Mouse (Mus musculus): ENCODE measurements around the gene Hsd3b5. TPM values are rescaled to one million over a fixed set of nuclear protein-coding genes. Genes with fewer than 3 reads are reported as not detected.
A peak's percentile ranks its signal among the peaks of the same experiment; 100 is the strongest.
"Not testable (repeated sequence)": the region's sequence is repeated elsewhere in the genome, so short reads cannot be mapped to it uniquely, and the experiment has no call there.

Hsd3b5 gene
- polyA plus RNA-seq (2015; fragmentation: Nextera tagmentation; extraction: Ambion mirVana): 0.08 TPM in 1 of 2 replicates, not detected in the other

- no peak for ATAC-seq (ENCODE audit: low read depth)
- no peaks in the 10 kb centered on the region for H3K4me1 ChIP-seq (replicated peaks)
- no peak within 1 kb of the TSS for H3K4me2 ChIP-seq
- H3K36me3 ChIP-seq: no peaks in the 10 kb centered on the region
- no peak within 1 kb of the TSS for H3K4me3 ChIP-seq (replicated peaks)
- no peak within 1 kb of the TSS for H3K9ac ChIP-seq
- no peak for DNase-seq
- no peaks in the 10 kb centered on the region for H3K9me3 ChIP-seq (replicated peaks)
- no peak within 1 kb of the TSS for H3K27ac ChIP-seq
- no peaks in the 10 kb centered on the region for H3K27me3 ChIP-seq
These were observed at the start of gene Hsd3b5 for GRCm38 (mm10) chr3:98630152-98630551. TSS of gene Hsd3b5 (minus strand) at chr3:98630252.

GRCm38 (mm10) chr3:98635145-98635544, 5.1 kb upstream of the Hsd3b5 start:
- Histone ChIP-seq H3K4me2 (no peak overlapping the region), H3K36me3 (no peaks in the 10 kb centered on the region), H3K4me1 (replicated peaks) (no peaks in the 10 kb centered on the region), H3K9me3 (replicated peaks) (no peaks in the 10 kb centered on the region), H3K4me3 (replicated peaks) (no peak overlapping the region), H3K27ac (no peak overlapping the region), H3K27me3 (no peaks in the 10 kb centered on the region), H3K9ac (no peak overlapping the region)
- ATAC-seq (ENCODE audit: low read depth) (no peak), DNase-seq (no peak)
- 63% methylated on average over 1 of the region's 1 CpGs for WGBS (ENCODE audit: insufficient replicate concordance)

GRCm38 (mm10) chr3:98629633-98630032, 419 bp downstream of the Hsd3b5 start:
- no peak overlapping the region for H3K27ac ChIP-seq
- DNase-seq (no peak), ATAC-seq (ENCODE audit: low read depth) (no peak)
- no peaks in the 10 kb centered on the region for H3K9me3 ChIP-seq (replicated peaks)
- no peak overlapping the region for H3K4me2 ChIP-seq
- H3K36me3 ChIP-seq: no peaks in the 10 kb centered on the region
- 54% methylated on average over 3 of the region's 3 CpGs for WGBS (ENCODE audit: insufficient replicate concordance)
- H3K9ac ChIP-seq: no peak overlapping the region
- no peaks in the 10 kb centered on the region for H3K27me3 ChIP-seq
- H3K4me3 ChIP-seq (replicated peaks): no peak overlapping the region
- H3K4me1 ChIP-seq (replicated peaks): no peaks in the 10 kb centered on the region

- not testable (repeated sequence) for H3K4me2 ChIP-seq; H3K36me3 ChIP-seq; H3K27me3 ChIP-seq; ATAC-seq (ENCODE audit: low read depth); H3K4me3 ChIP-seq (replicated peaks); H3K9ac ChIP-seq; H3K27ac ChIP-seq; DNase-seq; H3K9me3 ChIP-seq (replicated peaks); H3K4me1 ChIP-seq (replicated peaks)
- 55% methylated on average over 1 of the region's 1 CpGs for WGBS (ENCODE audit: insufficient replicate concordance)
These were observed 13.3 kb downstream of the Hsd3b5 start for GRCm38 (mm10) chr3:98616786-98617185.

- not testable (repeated sequence) for DNase-seq; H3K9ac ChIP-seq; H3K4me3 ChIP-seq (replicated peaks); H3K27ac ChIP-seq; H3K27me3 ChIP-seq; H3K9me3 ChIP-seq (replicated peaks); H3K4me1 ChIP-seq (replicated peaks); H3K36me3 ChIP-seq; H3K4me2 ChIP-seq
- WGBS (ENCODE audit: insufficient replicate concordance): 19% methylated on average over 2 of the region's 2 CpGs
- 0 out of 2 replicates have a peak, but pooled peaks have one; percentile 20 for ATAC-seq (ENCODE audit: low read depth)
These were observed 13.8 kb downstream of the Hsd3b5 start for GRCm38 (mm10) chr3:98616244-98616643.

- H3K4me2 ChIP-seq; H3K27me3 ChIP-seq; H3K9ac ChIP-seq; ATAC-seq (ENCODE audit: low read depth); H3K36me3 ChIP-seq; H3K4me3 ChIP-seq (replicated peaks); H3K4me1 ChIP-seq (replicated peaks); DNase-seq; H3K27ac ChIP-seq; H3K9me3 ChIP-seq (replicated peaks): not testable (repeated sequence)
- WGBS (ENCODE audit: insufficient replicate concordance): 39% methylated on average over 2 of the region's 2 CpGs
These were observed 15.6 kb downstream of the Hsd3b5 start for GRCm38 (mm10) chr3:98614406-98614927.

- ATAC-seq (ENCODE audit: low read depth): no peak
- no peak for DNase-seq
- 0 out of 2 replicates have a peak, but pooled peaks cover 4% of the 10 kb centered on the region for H3K9me3 ChIP-seq (replicated peaks)
- H3K36me3 ChIP-seq: 0 out of 2 replicates have a peak, but pooled peaks cover 3% of the 10 kb centered on the region
- H3K9ac ChIP-seq: no peak overlapping the region
- H3K4me3 ChIP-seq (replicated peaks): no peak overlapping the region
- H3K27ac ChIP-seq: no peak overlapping the region
- H3K4me2 ChIP-seq: no peak overlapping the region
- H3K27me3 ChIP-seq: no peaks in the 10 kb centered on the region
- H3K4me1 ChIP-seq (replicated peaks): no peaks in the 10 kb centered on the region
These were observed 16.1 kb downstream of the Hsd3b5 start for GRCm38 (mm10) chr3:98613963-98614362.

- H3K27me3 ChIP-seq; DNase-seq; H3K4me1 ChIP-seq (replicated peaks); H3K27ac ChIP-seq; H3K9me3 ChIP-seq (replicated peaks); H3K36me3 ChIP-seq; H3K9ac ChIP-seq; H3K4me2 ChIP-seq; H3K4me3 ChIP-seq (replicated peaks); ATAC-seq (ENCODE audit: low read depth): not testable (repeated sequence)
These were observed 16.5 kb downstream of the Hsd3b5 start for GRCm38 (mm10) chr3:98613540-98613939.

GRCm38 (mm10) chr3:98588707-98589106, 41.3 kb downstream of the Hsd3b5 start, which contains the start of gene Gm10681:
TSS of gene Gm10681 (minus strand) at chr3:98588807.
- Histone ChIP-seq H3K9me3 (replicated peaks) (no peaks in the 10 kb centered on the region), H3K27ac (peak within 1 kb of the TSS; percentile 55), H3K4me1 (replicated peaks) (no peaks in the 10 kb centered on the region), H3K27me3 (no peaks in the 10 kb centered on the region), H3K4me3 (replicated peaks) (no peak within 1 kb of the TSS), H3K4me2 (no peak within 1 kb of the TSS), H3K36me3 (no peaks in the 10 kb centered on the region), H3K9ac (no peak within 1 kb of the TSS)
- DNase-seq (no peak), ATAC-seq (ENCODE audit: low read depth) (no peak)

GRCm38 (mm10) chr3:98587721-98588120, 42.3 kb downstream of the Hsd3b5 start:
- no peaks in the 10 kb centered on the region for H3K9me3 ChIP-seq (replicated peaks)
- H3K9ac ChIP-seq: no peak overlapping the region
- DNase-seq (no peak), ATAC-seq (ENCODE audit: low read depth) (peak; percentile 68)
- no peak overlapping the region for H3K4me3 ChIP-seq (replicated peaks)
- H3K4me1 ChIP-seq (replicated peaks): no peaks in the 10 kb centered on the region
- H3K4me2 ChIP-seq: no peak overlapping the region
- peak overlapping the region; percentile 55 for H3K27ac ChIP-seq
- WGBS (ENCODE audit: insufficient replicate concordance): 62% methylated on average over 2 of the region's 2 CpGs
- no peaks in the 10 kb centered on the region for H3K36me3 ChIP-seq
- no peaks in the 10 kb centered on the region for H3K27me3 ChIP-seq

GRCm38 (mm10) chr3:98582622-98583021, 47.4 kb downstream of the Hsd3b5 start:
- H3K4me2 ChIP-seq; H3K4me3 ChIP-seq (replicated peaks); H3K36me3 ChIP-seq; H3K27me3 ChIP-seq; ATAC-seq (ENCODE audit: low read depth); H3K27ac ChIP-seq; H3K9ac ChIP-seq; H3K4me1 ChIP-seq (replicated peaks); DNase-seq; H3K9me3 ChIP-seq (replicated peaks): not testable (repeated sequence)

- not testable (repeated sequence) for ATAC-seq (ENCODE audit: low read depth); H3K4me3 ChIP-seq (replicated peaks); H3K27ac ChIP-seq; H3K4me2 ChIP-seq; H3K9me3 ChIP-seq (replicated peaks); H3K4me1 ChIP-seq (replicated peaks); H3K36me3 ChIP-seq; DNase-seq; H3K9ac ChIP-seq; H3K27me3 ChIP-seq
- no CpG with 5 or more reads among the region's 1 CpGs for WGBS (ENCODE audit: insufficient replicate concordance)
These were observed 47.9 kb downstream of the Hsd3b5 start for GRCm38 (mm10) chr3:98582202-98582601.

Measured in liver, embryonic 13.5 days (tissue).